Mouse (Mus musculus): ENCODE data around the gene P2rx2.

P2rx2 gene

GRCm38 (mm10) chr5:110342648-110343284, at the start of gene P2rx2:
Gene P2rx2 (minus strand): TSS chr5:110343212.
- peak; percentile 30 for DNase-seq (ENCODE audit: low spot score)

DNA sequence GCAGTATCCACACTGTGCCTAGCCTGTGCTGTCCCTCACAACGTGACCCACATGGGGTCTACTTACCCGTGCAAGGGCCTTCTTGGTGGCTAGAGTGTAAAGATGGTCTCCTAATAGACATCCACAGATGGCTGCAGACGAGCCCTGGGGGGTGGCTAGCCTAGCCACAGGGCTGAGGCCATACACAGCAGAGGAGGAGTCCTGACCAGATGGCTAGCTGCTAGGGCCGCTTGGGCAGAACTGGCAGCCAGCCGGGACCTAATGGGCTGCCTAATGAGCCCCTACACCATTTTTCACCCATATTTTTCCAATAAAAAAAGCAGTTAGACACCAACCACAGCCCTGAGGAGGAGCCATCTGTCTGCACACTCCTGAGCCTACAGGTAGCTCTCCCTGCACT, 49.7 kb upstream of the P2rx2 start:
- DNase-seq (ENCODE audit: low spot score) = no peak

- DNase-seq (ENCODE audit: low spot score) = no peak
Observed at GRCm38 (mm10) chr5:110390631-110391030, 47.6 kb upstream of the P2rx2 start.

DNA sequence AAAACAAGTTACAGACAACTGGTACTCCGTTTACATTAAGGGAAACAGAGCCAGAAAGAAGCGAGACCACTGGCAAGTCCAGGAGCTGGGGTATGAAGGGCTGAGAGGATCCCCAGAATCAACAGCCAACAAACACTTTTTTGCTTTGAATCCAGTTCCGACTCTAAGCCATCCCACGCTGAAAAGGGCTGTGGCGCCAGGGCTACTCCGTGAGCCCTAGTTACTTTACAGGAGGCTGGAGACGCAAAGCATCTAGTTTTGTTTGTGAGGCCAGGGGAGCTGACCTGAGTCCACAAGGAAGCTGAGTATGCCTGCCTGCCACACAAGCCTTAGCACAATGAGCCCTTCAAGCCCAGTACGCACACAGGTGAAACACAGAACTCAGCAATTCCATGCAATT, 44.3 kb upstream of the P2rx2 start:
- no peak for DNase-seq (ENCODE audit: low spot score)

DNA sequence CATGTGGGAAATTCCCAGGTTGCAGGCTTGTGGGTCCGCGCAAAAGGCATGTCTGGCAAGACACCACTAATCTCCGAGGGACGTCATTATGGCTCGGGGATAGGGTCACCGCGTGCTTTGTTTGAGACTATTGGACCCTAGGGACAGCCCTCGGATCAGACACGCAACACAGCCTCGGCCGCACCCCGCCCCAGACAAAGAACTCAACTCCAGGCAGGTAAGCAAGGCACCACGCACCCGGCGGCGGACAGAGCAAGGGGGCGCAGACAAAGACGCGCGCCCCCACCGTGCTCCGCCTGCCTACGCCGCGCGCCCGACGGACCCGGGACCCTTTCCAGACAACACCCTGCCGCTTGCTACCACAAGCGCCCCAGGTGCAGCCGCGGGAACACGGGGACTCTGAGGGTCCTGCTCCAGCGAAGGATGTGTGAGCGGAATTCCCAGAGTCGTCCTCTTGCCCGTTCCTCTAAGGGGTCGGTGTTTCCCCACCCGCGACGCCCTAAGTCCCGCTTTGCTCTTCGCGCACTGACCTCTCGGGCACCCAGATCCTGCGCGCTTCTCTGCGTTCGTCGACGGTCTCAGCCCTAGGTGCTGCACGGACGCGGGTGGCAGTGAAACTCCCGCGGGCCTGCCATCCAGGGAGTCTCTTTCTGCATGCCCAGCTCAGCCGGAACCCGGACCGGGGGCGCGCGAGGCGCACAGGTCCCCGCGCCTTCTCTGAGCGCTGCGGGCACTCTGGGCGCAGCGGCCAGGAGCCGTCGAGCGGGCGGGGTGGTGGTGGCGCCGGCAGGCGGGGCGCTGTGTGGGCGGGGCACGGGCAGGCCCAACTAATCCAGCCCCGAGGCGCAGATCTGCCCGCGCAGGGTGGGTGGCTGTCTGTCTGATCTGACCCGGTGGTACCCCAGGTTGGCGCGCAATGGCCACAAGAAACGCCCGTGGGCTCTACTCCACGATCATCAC, 43.6 kb upstream of the P2rx2 start:
- peak; percentile 58 for DNase-seq (ENCODE audit: low spot score)

- DNase-seq (ENCODE audit: low spot score) = no peak
Observed at GRCm38 (mm10) chr5:110385263-110385662, 42.3 kb upstream of the P2rx2 start.

GRCm38 (mm10) chr5:110384491-110384890, 41.5 kb upstream of the P2rx2 start:
- DNase-seq (ENCODE audit: low spot score) = no peak

GRCm38 (mm10) chr5:110379823-110380222, 36.8 kb upstream of the P2rx2 start:
- DNase-seq (ENCODE audit: low spot score) = no peak

DNA sequence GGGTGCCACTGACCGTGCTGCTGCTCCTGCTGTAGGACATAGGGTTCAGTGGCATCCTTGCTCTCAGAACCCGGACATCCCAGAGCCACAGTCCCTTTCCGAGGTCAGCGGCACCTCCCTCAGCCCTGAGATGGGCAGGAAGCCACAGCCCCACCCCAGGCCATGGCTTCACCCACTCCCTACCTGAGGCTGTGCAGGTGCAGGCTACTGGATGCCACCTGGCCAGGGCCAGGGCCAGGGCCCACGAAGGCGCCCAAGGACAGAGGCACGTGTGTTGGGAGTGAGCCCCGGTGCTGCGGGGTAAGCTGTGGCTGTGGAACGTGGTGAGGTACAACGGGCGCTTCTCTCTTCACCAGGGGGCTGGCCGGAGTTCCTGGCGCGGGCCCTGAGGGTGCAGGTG, 36.1 kb upstream of the P2rx2 start:
- DNase-seq (ENCODE audit: low spot score) = no peak

- no peak for DNase-seq (ENCODE audit: low spot score)
Observed at GRCm38 (mm10) chr5:110378181-110378583, 35.2 kb upstream of the P2rx2 start.

- DNase-seq (ENCODE audit: low spot score) = peak; percentile 32
Observed at GRCm38 (mm10) chr5:110376802-110377433, 33.9 kb upstream of the P2rx2 start.

GRCm38 (mm10) chr5:110363822-110364545, 21.0 kb upstream of the P2rx2 start:
- DNase-seq (ENCODE audit: low spot score) = no peak

- DNase-seq (ENCODE audit: low spot score) = peak; percentile 79
Observed at GRCm38 (mm10) chr5:110363179-110363821, 20.3 kb upstream of the P2rx2 start.

DNA sequence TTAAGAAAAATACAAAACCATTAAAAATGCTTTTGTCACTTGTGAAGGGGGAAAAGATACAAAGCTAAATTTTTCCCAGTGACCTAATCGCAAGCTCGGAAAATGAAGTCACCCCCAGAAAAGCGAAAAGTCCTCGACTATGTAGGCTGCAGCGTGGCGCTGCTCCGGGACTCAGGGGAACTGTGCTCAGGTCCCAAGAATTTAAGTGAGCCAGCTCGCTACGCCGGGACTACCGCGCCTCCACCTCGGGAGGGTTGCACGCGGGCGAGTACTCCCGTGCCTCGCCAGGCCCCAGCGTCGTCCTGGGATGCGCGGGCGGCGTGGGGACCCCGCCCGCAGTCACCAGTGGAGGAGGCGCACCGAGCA, 19.8 kb upstream of the P2rx2 start:
- DNase-seq (ENCODE audit: low spot score) = no peak

GRCm38 (mm10) chr5:110361465-110361864, 18.5 kb upstream of the P2rx2 start:
- DNase-seq (ENCODE audit: low spot score) = no peak

GRCm38 (mm10) chr5:110357531-110358179, 14.6 kb upstream of the P2rx2 start:
- DNase-seq (ENCODE audit: low spot score) = peak; percentile 52

- DNase-seq (ENCODE audit: low spot score) = no peak
Observed at GRCm38 (mm10) chr5:110354716-110355115, 11.7 kb upstream of the P2rx2 start.

- no peak for DNase-seq (ENCODE audit: low spot score)
Observed at GRCm38 (mm10) chr5:110347006-110347405, 4.0 kb upstream of the P2rx2 start.

- no peak for DNase-seq (ENCODE audit: low spot score)
Observed at GRCm38 (mm10) chr5:110345553-110345952, 2.5 kb upstream of the P2rx2 start.

GRCm38 (mm10) chr5:110344524-110344923, 1.5 kb upstream of the P2rx2 start, which contains the start of gene Lrcol1:
Gene Lrcol1 (plus strand): TSS chr5:110344730.
- DNase-seq (ENCODE audit: low spot score) = no peak

DNA sequence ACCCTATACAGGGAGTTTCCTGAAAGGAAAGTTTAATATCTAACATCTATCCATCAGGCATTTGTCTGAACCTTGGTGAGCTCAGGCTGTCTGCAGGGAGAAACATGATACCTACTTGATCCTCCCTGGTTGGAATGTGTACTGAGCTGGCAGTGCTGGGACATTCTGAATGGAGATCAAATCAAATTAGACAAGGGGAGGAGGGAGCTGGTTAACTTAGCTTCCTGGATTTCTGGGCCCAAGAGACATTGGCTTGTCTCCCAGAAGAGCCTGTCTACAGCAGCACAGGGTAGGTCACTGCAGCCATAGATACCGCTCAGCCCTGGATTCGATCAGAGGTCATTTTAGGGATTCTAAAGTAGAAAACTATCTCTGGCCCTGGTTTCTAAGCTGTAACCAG, 4.2 kb downstream of the P2rx2 start:
- DNase-seq (ENCODE audit: low spot score) = no peak
